Mouse (Mus musculus): Measurements from ENCODE around the gene Akap13. TPM values are rescaled to one million over a fixed set of nuclear protein-coding genes. Genes with fewer than 3 reads are reported as not detected.

Akap13 gene
- polyA plus RNA-seq, 1 experiment from 2014 or later, result 24.3 TPM

DNA sequence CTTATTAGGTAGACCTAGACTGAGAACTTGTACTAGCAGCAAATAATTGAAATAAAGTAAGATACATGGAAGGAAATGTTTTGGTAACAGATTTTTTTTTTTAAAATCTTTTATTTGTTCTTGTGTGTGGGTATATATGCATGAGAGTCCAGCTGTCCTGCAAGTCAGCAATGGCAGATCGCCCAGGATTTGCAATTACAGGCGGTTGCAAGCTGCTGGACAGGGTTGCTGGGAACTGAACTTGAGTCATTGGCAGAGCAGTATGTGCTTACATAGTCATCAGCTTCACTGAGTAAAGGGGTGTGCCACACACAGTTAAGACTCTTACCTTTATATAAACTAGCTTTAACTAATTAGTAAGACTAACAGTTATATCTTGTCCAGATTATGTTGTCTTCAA, 105.2 kb downstream of the Akap13 start:
- H3K9me3 ChIP-seq (replicated peaks; ENCODE audit: low read length), result no peaks in the 10 kb centered on the region
- H3K4me2 ChIP-seq (ENCODE audit: low read length), result no peak overlapping the region
- H3K27ac ChIP-seq, result no peak overlapping the region
- H3K4me1 ChIP-seq (replicated peaks; ENCODE audit: insufficient read depth, low read length), result peaks cover 18% of the 10 kb centered on the region
- 93% methylated on average over 2 of the region's 2 CpGs for WGBS
- TF ChIP-seq CTCF (IDR thresholded peaks at IDR 0.05; ENCODE audit: low read depth), result no peak
- no peak overlapping the region for H3K4me3 ChIP-seq (replicated peaks; ENCODE audit: low read depth, low read length)
- no peak for DNase-seq (ENCODE audit: low spot score)
- H3K27me3 ChIP-seq (ENCODE audit: insufficient read depth, low read length), result no peaks in the 10 kb centered on the region
- H3K9ac ChIP-seq (ENCODE audit: low read depth, low read length), result no peak overlapping the region
- no peaks in the 10 kb centered on the region for H3K36me3 ChIP-seq (ENCODE audit: insufficient read depth, low read length)
- no peak for ATAC-seq (replicated peaks; ENCODE audit: low FRiP score, low read depth)

DNA sequence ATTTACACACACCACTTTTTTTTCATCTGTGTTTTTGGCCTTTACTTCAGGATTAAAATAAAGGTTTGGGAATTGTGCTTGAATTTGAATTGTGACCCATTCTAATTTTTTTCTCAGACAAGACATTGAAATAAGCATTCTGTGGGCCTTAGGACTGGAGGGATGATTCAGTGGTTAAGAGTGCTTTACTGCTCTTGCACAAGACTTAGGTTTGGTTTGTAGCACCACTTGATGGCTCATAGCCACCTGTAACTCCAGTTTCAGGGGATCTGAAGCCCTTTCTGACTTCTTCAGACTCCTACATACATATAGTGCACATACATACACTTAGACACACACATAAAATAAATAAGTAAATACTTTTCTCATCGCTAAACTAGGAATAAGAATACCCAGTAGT, 105.8 kb downstream of the Akap13 start:
- WGBS, result 82% methylated on average over 1 of the region's 1 CpGs
- DNase-seq (ENCODE audit: low spot score) (no peak), ATAC-seq (replicated peaks; ENCODE audit: low FRiP score, low read depth) (no peak)
- H3K4me1 ChIP-seq (replicated peaks; ENCODE audit: insufficient read depth, low read length), result peaks cover 18% of the 10 kb centered on the region
- H3K9ac ChIP-seq (ENCODE audit: low read depth, low read length), result no peak overlapping the region
- TF ChIP-seq CTCF (IDR thresholded peaks at IDR 0.05; ENCODE audit: low read depth), result no peak
- no peak overlapping the region for H3K4me2 ChIP-seq (ENCODE audit: low read length)
- no peaks in the 10 kb centered on the region for H3K36me3 ChIP-seq (ENCODE audit: insufficient read depth, low read length)
- no peak overlapping the region for H3K27ac ChIP-seq
- H3K27me3 ChIP-seq (ENCODE audit: insufficient read depth, low read length), result no peaks in the 10 kb centered on the region
- H3K4me3 ChIP-seq (replicated peaks; ENCODE audit: low read depth, low read length), result no peak overlapping the region
- H3K9me3 ChIP-seq (replicated peaks; ENCODE audit: low read length), result no peaks in the 10 kb centered on the region

DNA sequence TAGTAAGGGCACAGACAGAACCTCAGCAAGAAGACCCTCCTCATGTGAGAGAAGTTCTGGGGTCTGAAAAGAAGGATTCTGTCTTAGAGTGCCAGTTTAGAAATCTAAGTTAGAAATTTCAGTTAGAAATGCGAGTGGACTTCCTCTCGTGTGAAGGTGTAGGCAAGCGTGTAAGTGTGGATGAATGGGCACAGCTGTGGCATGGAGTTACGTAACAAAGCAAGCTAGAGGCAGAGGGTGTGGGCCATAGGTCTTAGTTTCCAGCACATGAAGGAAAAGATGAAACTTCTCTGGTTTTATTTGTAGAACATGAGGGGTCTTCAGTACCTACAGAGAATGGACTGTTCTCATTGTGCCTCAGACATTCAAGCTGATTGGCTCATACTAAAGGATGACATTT, 112.9 kb downstream of the Akap13 start:
- Histone ChIP-seq H3K27ac (no peak overlapping the region), H3K9ac (ENCODE audit: low read depth, low read length) (no peak overlapping the region), H3K4me2 (ENCODE audit: low read length) (no peak overlapping the region), H3K36me3 (ENCODE audit: insufficient read depth, low read length) (no peaks in the 10 kb centered on the region), H3K9me3 (replicated peaks; ENCODE audit: low read length) (no peaks in the 10 kb centered on the region), H3K4me3 (replicated peaks; ENCODE audit: low read depth, low read length) (no peak overlapping the region), H3K4me1 (replicated peaks; ENCODE audit: insufficient read depth, low read length) (no peaks in the 10 kb centered on the region), H3K27me3 (ENCODE audit: insufficient read depth, low read length) (no peaks in the 10 kb centered on the region)
- 59% methylated on average over 4 of the region's 4 CpGs for WGBS
- ATAC-seq (replicated peaks; ENCODE audit: low FRiP score, low read depth) (no peak), DNase-seq (ENCODE audit: low spot score) (no peak)
- no peak for TF ChIP-seq CTCF (IDR thresholded peaks at IDR 0.05; ENCODE audit: low read depth)

DNA sequence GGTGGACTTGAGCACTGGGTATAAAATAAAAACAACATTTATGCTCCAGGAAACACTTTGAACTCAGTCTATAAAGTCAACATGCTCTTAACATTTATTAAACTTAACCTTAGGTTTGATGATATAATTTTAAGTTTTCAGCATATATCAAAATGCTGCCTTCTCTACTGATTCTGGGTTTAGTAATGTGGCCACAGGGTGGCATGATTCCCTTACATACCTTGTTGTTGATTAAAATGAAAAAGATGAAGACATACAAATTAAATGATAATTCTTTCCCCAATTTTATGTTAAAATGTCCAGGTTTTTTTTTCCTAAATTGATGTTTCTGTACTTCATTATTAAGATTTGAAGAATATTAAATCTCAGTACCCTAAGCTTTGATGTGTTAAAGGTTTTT, 113.5 kb downstream of the Akap13 start:
- Histone ChIP-seq H3K27ac (no peak overlapping the region), H3K9me3 (replicated peaks; ENCODE audit: low read length) (no peaks in the 10 kb centered on the region), H3K27me3 (ENCODE audit: insufficient read depth, low read length) (no peaks in the 10 kb centered on the region), H3K36me3 (ENCODE audit: insufficient read depth, low read length) (no peaks in the 10 kb centered on the region), H3K9ac (ENCODE audit: low read depth, low read length) (no peak overlapping the region), H3K4me2 (ENCODE audit: low read length) (no peak overlapping the region), H3K4me3 (replicated peaks; ENCODE audit: low read depth, low read length) (no peak overlapping the region), H3K4me1 (replicated peaks; ENCODE audit: insufficient read depth, low read length) (no peaks in the 10 kb centered on the region)
- no peak for ATAC-seq (replicated peaks; ENCODE audit: low FRiP score, low read depth)
- peak; percentile 62 for TF ChIP-seq CTCF (IDR thresholded peaks at IDR 0.05; ENCODE audit: low read depth)
- DNase-seq (ENCODE audit: low spot score), result peak; percentile 33

DNA sequence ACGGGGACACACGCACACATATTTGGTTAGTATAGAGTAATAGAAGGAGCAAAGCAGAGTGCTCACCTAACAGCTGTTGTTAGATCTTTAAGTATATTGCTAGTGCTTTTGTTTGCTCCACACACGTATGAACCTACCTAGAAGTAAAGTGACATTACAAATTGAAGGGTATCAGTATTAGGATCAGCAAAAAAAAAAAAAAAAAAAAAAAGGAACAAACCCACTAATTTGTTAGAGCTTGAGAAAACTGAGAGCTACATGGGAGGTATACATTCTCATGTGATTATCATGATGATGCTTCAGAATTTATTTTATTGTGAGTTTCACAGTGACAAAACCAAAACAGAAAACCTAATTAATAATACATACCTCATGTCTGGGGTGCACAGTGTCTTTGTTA, 114.9 kb downstream of the Akap13 start:
- H3K4me1 ChIP-seq (replicated peaks; ENCODE audit: insufficient read depth, low read length), result no peaks in the 10 kb centered on the region
- H3K9ac ChIP-seq (ENCODE audit: low read depth, low read length), result no peak overlapping the region
- no peak for TF ChIP-seq CTCF (IDR thresholded peaks at IDR 0.05; ENCODE audit: low read depth)
- ATAC-seq (replicated peaks; ENCODE audit: low FRiP score, low read depth) (no peak), DNase-seq (ENCODE audit: low spot score) (no peak)
- H3K27ac ChIP-seq, result no peak overlapping the region
- no peak overlapping the region for H3K4me2 ChIP-seq (ENCODE audit: low read length)
- no peak overlapping the region for H3K4me3 ChIP-seq (replicated peaks; ENCODE audit: low read depth, low read length)
- no peaks in the 10 kb centered on the region for H3K9me3 ChIP-seq (replicated peaks; ENCODE audit: low read length)
- H3K27me3 ChIP-seq (ENCODE audit: insufficient read depth, low read length), result no peaks in the 10 kb centered on the region
- 95% methylated on average over 3 of the region's 3 CpGs for WGBS
- no peaks in the 10 kb centered on the region for H3K36me3 ChIP-seq (ENCODE audit: insufficient read depth, low read length)

DNA sequence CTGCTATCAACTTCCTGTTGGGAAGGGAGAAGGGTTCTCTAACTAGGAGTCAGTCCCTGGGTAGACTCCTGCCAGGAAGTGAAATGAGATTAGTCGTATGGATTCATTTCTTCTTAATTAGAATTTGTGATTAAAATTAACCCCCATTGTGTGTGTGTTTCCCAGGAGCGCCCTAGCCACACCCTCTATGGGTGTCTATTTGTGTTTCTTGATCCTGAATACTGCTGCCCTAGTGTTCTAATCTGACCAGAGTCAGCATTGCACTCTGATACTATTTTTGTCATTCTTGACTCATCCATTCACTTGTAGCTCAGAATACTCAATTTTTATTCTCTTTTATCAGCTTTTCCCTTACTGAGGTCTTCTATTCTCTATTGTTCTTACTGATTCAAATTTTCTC, 115.7 kb downstream of the Akap13 start:
- Histone ChIP-seq H3K9ac (ENCODE audit: low read depth, low read length) (no peak overlapping the region), H3K4me2 (ENCODE audit: low read length) (no peak overlapping the region), H3K36me3 (ENCODE audit: insufficient read depth, low read length) (no peaks in the 10 kb centered on the region), H3K27ac (no peak overlapping the region), H3K4me3 (replicated peaks; ENCODE audit: low read depth, low read length) (no peak overlapping the region), H3K27me3 (ENCODE audit: insufficient read depth, low read length) (no peaks in the 10 kb centered on the region), H3K4me1 (replicated peaks; ENCODE audit: insufficient read depth, low read length) (peaks cover 7% of the 10 kb centered on the region; the same call in 1 of the 2 replicates), H3K9me3 (replicated peaks; ENCODE audit: low read length) (no peaks in the 10 kb centered on the region)
- DNase-seq (ENCODE audit: low spot score) (no peak), ATAC-seq (replicated peaks; ENCODE audit: low FRiP score, low read depth) (no peak)
- no peak for TF ChIP-seq CTCF (IDR thresholded peaks at IDR 0.05; ENCODE audit: low read depth)
- 86% methylated on average over 2 of the region's 2 CpGs for WGBS

DNA sequence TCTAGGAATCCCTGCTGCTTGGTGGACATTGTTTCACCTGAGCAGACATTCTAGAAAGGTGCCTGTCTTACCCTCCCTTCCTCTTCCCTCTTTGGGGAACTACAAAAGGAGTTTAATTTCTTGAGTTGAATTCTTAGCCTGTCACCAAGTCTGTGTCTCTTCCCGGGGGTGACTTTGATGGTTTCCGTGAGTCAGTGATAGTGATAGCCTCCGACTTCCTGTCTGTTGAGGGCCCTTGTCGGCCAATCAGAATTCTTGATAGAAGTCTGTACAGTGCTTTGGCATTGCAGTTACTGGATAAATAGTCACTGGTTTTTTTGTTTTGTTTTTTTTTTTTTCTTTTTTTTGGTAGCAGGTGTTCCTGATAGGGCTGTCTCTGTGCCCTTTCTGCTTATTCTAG, 116.8 kb downstream of the Akap13 start:
- 68% methylated on average over 4 of the region's 4 CpGs for WGBS
- H3K9me3 ChIP-seq (replicated peaks; ENCODE audit: low read length), result no peaks in the 10 kb centered on the region
- H3K27me3 ChIP-seq (ENCODE audit: insufficient read depth, low read length), result no peaks in the 10 kb centered on the region
- H3K36me3 ChIP-seq (ENCODE audit: insufficient read depth, low read length), result no peaks in the 10 kb centered on the region
- H3K9ac ChIP-seq (ENCODE audit: low read depth, low read length), result no peak overlapping the region
- H3K4me2 ChIP-seq (ENCODE audit: low read length), result no peak overlapping the region
- TF ChIP-seq CTCF (IDR thresholded peaks at IDR 0.05; ENCODE audit: low read depth), result no peak
- H3K4me1 ChIP-seq (replicated peaks; ENCODE audit: insufficient read depth, low read length), result peaks cover 7% of the 10 kb centered on the region; the same call in 1 of the 2 replicates
- DNase-seq (ENCODE audit: low spot score) (no peak), ATAC-seq (replicated peaks; ENCODE audit: low FRiP score, low read depth) (no peak)
- no peak overlapping the region for H3K27ac ChIP-seq
- H3K4me3 ChIP-seq (replicated peaks; ENCODE audit: low read depth, low read length), result no peak overlapping the region
